Mouse (Mus musculus) liver, embryonic 16.5 days (tissue): ENCODE measurements around the gene Tcf15. TPM values are rescaled to one million over a fixed set of nuclear protein-coding genes. Genes with fewer than 3 reads are reported as not detected.

ENCODE experiments used
- ATAC-seq: fragments of 200-750 bp; cut with Nextera tagmentation; 2 replicates; pipeline ENCODE4 v1.8.0; 2017; ENCODE audit warnings: low read depth, mild to moderate bottlenecking, moderate number of reproducible peaks, moderate library complexity
- H3K27ac ChIP-seq: fragments of 300-500 bp; sonication (generic); 2 replicates; pipeline ENCODE4 v1.5.1; 2014; ENCODE audit warnings: mild to moderate bottlenecking, low read length
- H3K27me3 ChIP-seq: fragments of 300-500 bp; sonication (generic); 2 replicates; pipeline ENCODE4 v1.6.1; 2014; ENCODE audit warnings: low read depth, low read length, mixed read lengths; ENCODE audit not compliant: control insufficient read depth, insufficient read depth
- H3K36me3 ChIP-seq: fragments of 300-500 bp; sonication (generic); 2 replicates; pipeline ENCODE4 v1.6.1; 2014; ENCODE audit warnings: mild to moderate bottlenecking; ENCODE audit not compliant: control insufficient read depth, insufficient read depth
- H3K4me1 ChIP-seq: fragments of 300-500 bp; sonication (generic); 2 replicates; pipeline ENCODE4 v1.6.1; 2014; ENCODE audit warnings: low read depth, low read length, mixed read lengths; ENCODE audit not compliant: control insufficient read depth
- H3K4me2 ChIP-seq: fragments of 300-500 bp; sonication (generic); 2 replicates; pipeline ENCODE4 v1.6.1; 2014; ENCODE audit warnings: low read depth, low read length, mixed read lengths
- H3K4me3 ChIP-seq: fragments of 300-500 bp; sonication (generic); 2 replicates; pipeline ENCODE4 v1.5.1; 2014; ENCODE audit warnings: low read depth, mild to moderate bottlenecking, low read length
- H3K9ac ChIP-seq: fragments of 300-500 bp; sonication (generic); 2 replicates; pipeline ENCODE4 v1.6.1; 2014; ENCODE audit warnings: low read depth, low read length
- H3K9me3 ChIP-seq: fragments of 300-500 bp; sonication (generic); replicated peaks from 2 replicates; pipeline ENCODE4 v1.6.1; 2016; ENCODE audit warnings: low read length; ENCODE audit not compliant: control insufficient read depth
- WGBS: fragments of 180-500 bp; shearing (Covaris S2); extraction: QIAGEN DNeasy Blood & Tissue Kit; methylation state at CpG from one replicate; pipeline ENCODE4 v1.1.7; 2014; ENCODE audit not compliant: insufficient replicate concordance; 5-methylcytosine and 5-hydroxymethylcytosine counted together
- polyA plus RNA-seq: library from polyadenylated mRNA; unstranded; fragments of >200 nt; fragmentation: Nextera tagmentation; extraction: Ambion mirVana; gene quantifications from 2 replicates; pipeline ENCODE4 v1.2.1, GENCODE M21; 2015

Gene Tcf15
- 0.22 TPM in 1 of 2 replicates, not detected in the other for polyA plus RNA-seq

DNA sequence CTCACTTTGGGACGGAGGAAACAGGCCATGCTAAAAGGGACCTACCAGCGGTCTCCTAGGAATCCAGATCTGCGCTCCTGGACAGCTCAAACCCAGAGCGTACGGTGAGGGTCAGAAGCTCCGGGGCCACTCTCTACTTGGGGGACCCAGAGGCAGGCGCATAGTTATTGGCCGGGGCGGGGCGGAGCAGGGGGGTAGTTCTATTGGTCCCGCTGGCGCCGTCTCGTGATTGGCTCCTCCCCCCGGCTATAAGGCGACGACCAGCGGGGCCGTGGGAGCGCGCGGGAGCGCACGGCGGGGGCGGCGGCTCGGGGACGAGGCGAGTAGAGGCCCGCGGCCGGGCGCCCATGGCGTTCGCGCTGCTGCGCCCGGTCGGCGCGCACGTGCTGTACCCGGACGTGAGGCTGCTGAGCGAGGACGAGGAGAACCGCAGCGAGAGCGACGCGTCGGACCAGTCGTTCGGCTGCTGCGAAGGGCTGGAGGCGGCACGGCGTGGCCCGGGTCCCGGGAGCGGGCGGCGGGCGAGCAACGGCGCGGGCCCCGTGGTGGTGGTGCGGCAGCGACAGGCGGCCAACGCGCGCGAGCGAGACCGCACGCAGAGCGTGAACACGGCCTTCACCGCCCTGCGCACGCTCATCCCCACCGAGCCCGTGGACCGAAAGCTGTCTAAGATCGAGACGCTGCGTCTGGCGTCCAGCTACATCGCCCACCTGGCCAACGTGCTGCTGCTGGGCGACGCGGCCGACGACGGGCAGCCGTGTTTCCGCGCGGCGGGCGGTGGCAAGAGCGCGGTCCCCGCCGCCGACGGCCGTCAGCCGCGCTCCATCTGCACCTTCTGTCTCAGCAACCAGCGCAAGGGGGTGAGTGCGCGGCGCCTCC, at the start of gene Tcf15:
Gene Tcf15 (plus strand): TSS at position 283 of the 879 bp plus-strand sequence.
- Histone ChIP-seq H3K4me1 (peaks cover 6% of the 10 kb centered on the region), H3K36me3 (no peaks in the 10 kb centered on the region), H3K4me2 (peak within 1 kb of the TSS; percentile 64), H3K4me3 (peak within 1 kb of the TSS; percentile 44), H3K9ac (no peak within 1 kb of the TSS), H3K27me3 (peaks cover 68% of the 10 kb centered on the region), H3K9me3 (no peaks in the 10 kb centered on the region), H3K27ac (no peak within 1 kb of the TSS)
- under 1% methylated on average over 112 of the region's 118 CpGs for WGBS
- peak; percentile 78 for ATAC-seq

DNA sequence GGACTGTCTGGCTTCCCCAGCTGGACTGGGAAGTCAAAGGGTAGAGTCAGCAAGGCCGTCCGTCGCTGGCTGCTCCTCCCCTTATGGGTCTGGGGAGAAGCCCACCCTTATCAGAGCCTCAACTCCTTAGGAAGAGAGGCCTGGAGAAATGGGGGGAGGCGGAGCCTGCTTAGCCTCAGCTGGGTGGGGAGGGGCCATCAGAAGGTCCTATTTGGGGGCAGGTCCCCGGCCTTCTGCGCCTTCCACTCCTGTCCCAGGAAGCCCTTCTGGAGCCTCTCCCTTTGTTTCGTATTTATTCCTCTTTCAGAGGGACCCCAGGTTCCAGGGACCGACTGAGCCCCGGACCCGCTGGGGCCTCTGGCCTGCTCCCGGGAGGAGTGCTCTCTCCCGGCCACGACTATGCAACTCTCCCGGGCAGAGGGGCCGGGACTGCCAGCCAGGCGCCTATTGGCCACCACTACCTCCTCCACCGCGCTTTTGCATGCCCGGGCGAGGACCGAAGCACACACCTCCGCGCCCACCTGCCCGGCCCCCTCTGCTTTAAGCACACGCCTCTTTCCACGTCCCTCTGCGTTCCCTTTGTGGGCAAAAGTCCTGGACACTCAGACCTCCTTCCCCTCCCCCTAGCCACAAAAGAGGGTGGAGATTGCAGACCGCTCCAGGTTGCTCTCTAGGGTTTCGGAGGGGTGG, 48.4 kb upstream of the Tcf15 start:
- Histone ChIP-seq H3K36me3 (no peaks in the 10 kb centered on the region), H3K9me3 (no peaks in the 10 kb centered on the region), H3K9ac (no peak overlapping the region), H3K27ac (no peak overlapping the region), H3K4me3 (no peak overlapping the region), H3K4me1 (peaks cover 3% of the 10 kb centered on the region), H3K4me2 (no peak overlapping the region), H3K27me3 (peaks cover 60% of the 10 kb centered on the region)
- no peak for ATAC-seq
- WGBS, result 6% methylated on average over 29 of the region's 29 CpGs

- peaks cover 3% of the 10 kb centered on the region for H3K4me1 ChIP-seq
- no peak overlapping the region for H3K9ac ChIP-seq
- ATAC-seq, result no peak
- H3K9me3 ChIP-seq, result no peaks in the 10 kb centered on the region
- peaks cover 55% of the 10 kb centered on the region for H3K27me3 ChIP-seq
- H3K4me3 ChIP-seq, result no peak overlapping the region
- no peak overlapping the region for H3K27ac ChIP-seq
- no peak overlapping the region for H3K4me2 ChIP-seq
- WGBS, result 61% methylated on average over 2 of the region's 2 CpGs
- H3K36me3 ChIP-seq, result no peaks in the 10 kb centered on the region
Measured at GRCm38 (mm10) chr2:152096922-152097321, 46.4 kb upstream of the Tcf15 start.

DNA sequence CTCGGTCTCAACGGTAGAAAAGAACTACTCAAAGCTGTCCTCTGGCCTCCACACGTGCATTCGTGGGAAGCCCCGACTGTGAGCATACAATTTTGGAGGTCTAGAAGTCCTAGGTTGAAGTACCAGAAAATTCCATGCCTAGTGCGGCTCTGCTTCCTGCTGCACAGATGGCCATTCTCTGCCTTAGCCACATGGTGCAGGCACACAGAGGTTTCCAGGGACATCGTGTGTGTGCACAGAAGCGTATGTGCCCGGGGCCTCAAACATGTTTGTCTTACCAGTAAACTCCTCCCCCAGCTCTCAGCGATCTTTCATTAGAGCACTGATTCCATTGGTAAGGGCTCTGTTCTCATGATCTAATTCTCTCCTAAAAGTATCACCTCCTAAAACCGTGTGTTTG, 45.4 kb upstream of the Tcf15 start:
- Histone ChIP-seq H3K4me1 (peaks cover 3% of the 10 kb centered on the region), H3K4me3 (no peak overlapping the region), H3K4me2 (no peak overlapping the region), H3K36me3 (no peaks in the 10 kb centered on the region), H3K27me3 (peaks cover 53% of the 10 kb centered on the region), H3K27ac (no peak overlapping the region), H3K9ac (no peak overlapping the region), H3K9me3 (no peaks in the 10 kb centered on the region)
- 58% methylated on average over 11 of the region's 11 CpGs for WGBS
- no peak for ATAC-seq

GRCm38 (mm10) chr2:152099538-152099937, 43.8 kb upstream of the Tcf15 start:
- H3K36me3 ChIP-seq, result no peaks in the 10 kb centered on the region
- no peaks in the 10 kb centered on the region for H3K9me3 ChIP-seq
- no peak overlapping the region for H3K9ac ChIP-seq
- peaks cover 1% of the 10 kb centered on the region for H3K4me1 ChIP-seq
- H3K4me2 ChIP-seq, result no peak overlapping the region
- no peak overlapping the region for H3K27ac ChIP-seq
- H3K27me3 ChIP-seq, result peaks cover 37% of the 10 kb centered on the region
- no peak for ATAC-seq
- 49% methylated on average over 3 of the region's 3 CpGs for whole genome bisulfite sequencing
- no peak overlapping the region for H3K4me3 ChIP-seq

DNA sequence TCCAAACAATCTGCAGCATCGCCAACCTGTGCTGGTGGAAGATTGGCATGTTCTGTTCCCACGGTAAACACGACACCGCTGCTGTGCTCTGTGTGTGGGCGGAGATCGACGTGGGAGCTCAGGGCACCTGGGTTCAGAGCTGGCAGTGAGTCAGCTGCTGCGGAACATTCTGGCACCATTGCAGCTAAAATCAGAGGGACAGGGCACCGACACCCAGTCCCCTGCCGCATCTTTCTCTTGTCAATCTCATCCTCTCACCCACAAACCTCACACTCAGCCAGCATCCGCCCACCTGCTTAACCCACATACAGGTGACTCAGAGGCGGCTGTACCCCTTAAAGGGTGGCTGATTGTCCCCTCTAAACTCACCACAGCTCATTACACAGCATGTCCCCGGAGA, 41.6 kb upstream of the Tcf15 start:
- Histone ChIP-seq H3K9me3 (no peaks in the 10 kb centered on the region), H3K27me3 (peaks cover 18% of the 10 kb centered on the region), H3K9ac (no peak overlapping the region), H3K4me3 (no peak overlapping the region), H3K4me2 (no peak overlapping the region), H3K4me1 (peaks cover 14% of the 10 kb centered on the region), H3K36me3 (no peaks in the 10 kb centered on the region), H3K27ac (no peak overlapping the region)
- 71% methylated on average over 13 of the region's 13 CpGs for WGBS
- ATAC-seq, result no peak

GRCm38 (mm10) chr2:152102369-152102768, 41.0 kb upstream of the Tcf15 start:
- ATAC-seq, result no peak
- Histone ChIP-seq H3K27ac (no peak overlapping the region), H3K36me3 (peaks cover under 1% of the 10 kb centered on the region; the same call in 1 of the 2 replicates), H3K9me3 (no peaks in the 10 kb centered on the region), H3K4me2 (no peak overlapping the region), H3K4me1 (peaks cover 14% of the 10 kb centered on the region), H3K9ac (no peak overlapping the region), H3K27me3 (peaks cover 18% of the 10 kb centered on the region), H3K4me3 (no peak overlapping the region)
- 48% methylated on average over 6 of the region's 6 CpGs for WGBS

DNA sequence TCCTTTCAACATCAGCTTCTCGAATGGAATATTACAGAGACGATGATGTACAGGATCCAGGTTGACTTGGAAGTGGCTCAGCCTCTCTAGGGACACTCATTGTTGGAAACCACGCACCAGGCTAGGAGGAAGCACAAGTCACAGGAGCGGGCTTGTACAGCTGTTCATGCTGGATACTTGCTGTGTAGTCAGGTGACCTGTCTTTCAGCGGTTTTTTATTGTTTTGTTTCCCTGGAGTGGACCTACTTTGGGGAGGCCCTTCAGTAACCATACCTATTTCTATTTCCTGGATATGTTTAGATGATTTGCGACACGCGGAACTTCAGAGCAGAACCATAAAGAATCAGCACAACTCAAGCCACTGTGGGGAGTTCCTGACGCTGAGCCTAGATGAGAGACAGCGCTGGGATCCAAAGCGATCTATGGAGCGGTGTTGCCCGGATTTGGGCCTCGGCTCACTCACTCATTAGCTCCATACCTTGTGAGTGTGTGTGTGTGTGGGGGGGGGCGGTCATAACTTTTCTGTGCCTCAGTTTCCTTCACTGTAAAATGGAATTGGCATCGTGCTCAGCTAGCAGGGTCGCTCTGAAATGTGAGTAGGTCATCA, 38.5 kb upstream of the Tcf15 start:
- H3K4me1 ChIP-seq, result peaks cover 14% of the 10 kb centered on the region
- H3K27ac ChIP-seq, result peak overlapping the region; percentile 93
- 15% methylated on average over 17 of the region's 17 CpGs for WGBS
- H3K27me3 ChIP-seq, result peaks cover 15% of the 10 kb centered on the region
- ATAC-seq, result peak; percentile 31
- peak overlapping the region; percentile 86 for H3K9ac ChIP-seq
- peak overlapping the region; percentile 78 for H3K4me3 ChIP-seq
- H3K4me2 ChIP-seq, result peak overlapping the region; percentile 84
- no peaks in the 10 kb centered on the region for H3K9me3 ChIP-seq
- peaks cover 6% of the 10 kb centered on the region; the same call in 1 of the 2 replicates for H3K36me3 ChIP-seq
